In the genomic region with DNA sequence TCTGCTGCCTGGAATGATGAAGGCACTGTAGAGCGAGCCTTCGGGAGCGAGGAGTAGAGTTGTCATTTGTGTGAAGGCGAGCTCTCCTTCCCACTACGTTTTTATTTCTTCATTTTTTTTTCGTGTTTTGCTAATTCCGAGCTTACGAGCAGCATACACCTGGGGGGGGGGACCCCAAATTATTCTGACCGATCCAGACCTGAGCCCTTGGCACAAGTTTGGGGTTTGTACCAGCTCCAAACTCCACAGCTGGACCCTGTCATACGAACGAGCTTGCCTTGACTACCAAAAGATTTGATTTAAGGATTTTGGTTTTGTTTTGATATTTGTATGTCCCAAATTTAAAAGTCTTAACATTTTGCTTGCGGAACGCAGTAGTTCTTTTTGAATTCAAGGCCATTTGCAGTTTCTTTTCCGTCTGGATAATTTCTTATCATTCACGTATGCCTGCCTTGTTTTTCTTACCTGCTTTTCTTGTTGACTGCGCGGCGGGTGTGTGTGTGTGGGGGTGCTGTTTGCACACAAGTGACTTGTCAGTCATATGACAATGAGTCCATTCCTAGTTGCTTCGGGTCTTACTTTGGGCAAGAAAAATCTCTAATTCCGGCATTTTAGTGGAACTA, we compare ENCODE assay signal across 8 mouse cellular contexts. TPM values are rescaled to one million over a fixed set of nuclear protein-coding genes. Genes with fewer than 3 reads are reported as not detected.
A peak's percentile ranks its signal among the peaks of the same experiment; 100 is the strongest.
DNase-seq lines count a peak whose midpoint lies in the region; ATAC-seq lines count a peak whose summit lies in the region.

No protein-coding gene starts in this region.

- DNase-seq in spleen, adult 12 weeks (ENCODE audit: low spot score), result peak; percentile 44
- DNase-seq in spleen, postnatal 4 days (ENCODE audit: low spot score in 2 of 2), result no peak
- DNase-seq in cerebellum, adult 9-11 months, result peak; percentile 61
- DNase-seq in heart, adult 9 months (ENCODE audit: low spot score in 2 of 2), result peak; percentile 58 to 69
- peak; percentile 64 to 65 for DNase-seq in kidney, adult 8-10 months

- H3K27me3 ChIP-seq in liver, embryonic 16.5 days (ENCODE audit: control insufficient read depth, insufficient read depth, low read depth, low read length), result no peaks in the 10 kb centered on the region
- no peaks in the 10 kb centered on the region for H3K27me3 ChIP-seq in neural tube, embryonic 15.5 days (replicated peaks)

- H3K9me3 ChIP-seq in liver, embryonic 16.5 days (replicated peaks; ENCODE audit: control insufficient read depth, low read length), result no peaks in the 10 kb centered on the region
- no peaks in the 10 kb centered on the region for H3K9me3 ChIP-seq in neural tube, embryonic 15.5 days (replicated peaks)

- H3K9ac ChIP-seq in liver, embryonic 16.5 days (ENCODE audit: low read depth, low read length), result peak overlapping the region; percentile 84
- peak overlapping the region; percentile 77 for H3K9ac ChIP-seq in neural tube, embryonic 15.5 days (replicated peaks)

- peak overlapping the region; percentile 84 for H3K4me3 ChIP-seq in liver, embryonic 16.5 days (ENCODE audit: low read depth, low read length)
- H3K4me3 ChIP-seq in neural tube, embryonic 15.5 days (replicated peaks), result peak overlapping the region; percentile 77

- H3K27ac ChIP-seq in liver, embryonic 16.5 days (ENCODE audit: low read length), result peak overlapping the region; percentile 91
- peak overlapping the region; percentile 97 for H3K27ac ChIP-seq in neural tube, embryonic 15.5 days (replicated peaks)

- peaks cover 21% of the 10 kb centered on the region for H3K36me3 ChIP-seq in liver, embryonic 16.5 days (ENCODE audit: control insufficient read depth, insufficient read depth)
- peaks cover 22% of the 10 kb centered on the region for H3K36me3 ChIP-seq in neural tube, embryonic 15.5 days

- WGBS in liver, embryonic 16.5 days (ENCODE audit: insufficient replicate concordance), result under 1% methylated on average over 20 of the region's 20 CpGs
- under 1% methylated on average over 20 of the region's 20 CpGs for WGBS in neural tube, embryonic 15.5 days

- ATAC-seq in liver, embryonic 16.5 days (ENCODE audit: low read depth), result no peak
- ATAC-seq in neural tube, embryonic 15.5 days (ENCODE audit: low FRiP score), result peak; percentile 3; the same call in 1 of the 2 replicates
- no peak for ATAC-seq in megakaryocyte progenitor cell, adult 5-6 weeks (replicated peaks; ENCODE audit: poor library complexity)

- H3K4me1 ChIP-seq in liver, embryonic 16.5 days (ENCODE audit: control insufficient read depth, low read depth, low read length), result peaks cover 10% of the 10 kb centered on the region; the same call in 1 of the 2 replicates
- peaks cover 34% of the 10 kb centered on the region for H3K4me1 ChIP-seq in neural tube, embryonic 15.5 days

- peak overlapping the region; percentile 94 for H3K4me2 ChIP-seq in liver, embryonic 16.5 days (ENCODE audit: low read depth, low read length)
- H3K4me2 ChIP-seq in neural tube, embryonic 15.5 days, result peak overlapping the region; percentile 60

RNA-seq across cellular contexts. Expression of a gene that starts 0.8 kb away (rescaled TPM):
- 19.2 and 21.5 TPM in 2 replicates for polyA plus RNA-seq in liver, embryonic 16.5 days (2015; fragmentation: Nextera tagmentation; extraction: Ambion mirVana)
- polyA plus RNA-seq in neural tube, embryonic 15.5 days (2015; fragmentation: Nextera tagmentation; extraction: Ambion mirVana), result 88.2 and 90.5 TPM in 2 replicates
- total RNA-seq in megakaryocyte progenitor cell, adult 5-6 weeks (2015), result 30.6 and 65.4 TPM in 2 replicates
- total RNA-seq in megakaryocyte progenitor cell, adult 5-6 weeks (2017), result 39.1 and 62.3 TPM in 2 replicates

Comparison
In these comparisons a context has a peak if more than half of its experiments do, and no peak if none do; other contexts are left out.
1. DNase-seq: peak in spleen, adult 12 weeks (single experiment), cerebellum, adult 9-11 months (single experiment), heart, adult 9 months (2 of 2) and kidney, adult 8-10 months (2 of 2); none in spleen, postnatal 4 days (0 of 2).